Mouse (Mus musculus): ENCODE results near the gene Nt5c2. TPM values are rescaled to one million over a fixed set of nuclear protein-coding genes. Genes with fewer than 3 reads are reported as not detected.
A peak's percentile ranks its signal among the peaks of the same experiment; 100 is the strongest.
"Not testable (repeated sequence)": the region's sequence is repeated elsewhere in the genome, so short reads cannot be mapped to it uniquely, and the experiment has no call there.

The Nt5c2 gene
- polyA plus RNA-seq, 1 experiment from 2014 or later: 47.4 TPM

DNA sequence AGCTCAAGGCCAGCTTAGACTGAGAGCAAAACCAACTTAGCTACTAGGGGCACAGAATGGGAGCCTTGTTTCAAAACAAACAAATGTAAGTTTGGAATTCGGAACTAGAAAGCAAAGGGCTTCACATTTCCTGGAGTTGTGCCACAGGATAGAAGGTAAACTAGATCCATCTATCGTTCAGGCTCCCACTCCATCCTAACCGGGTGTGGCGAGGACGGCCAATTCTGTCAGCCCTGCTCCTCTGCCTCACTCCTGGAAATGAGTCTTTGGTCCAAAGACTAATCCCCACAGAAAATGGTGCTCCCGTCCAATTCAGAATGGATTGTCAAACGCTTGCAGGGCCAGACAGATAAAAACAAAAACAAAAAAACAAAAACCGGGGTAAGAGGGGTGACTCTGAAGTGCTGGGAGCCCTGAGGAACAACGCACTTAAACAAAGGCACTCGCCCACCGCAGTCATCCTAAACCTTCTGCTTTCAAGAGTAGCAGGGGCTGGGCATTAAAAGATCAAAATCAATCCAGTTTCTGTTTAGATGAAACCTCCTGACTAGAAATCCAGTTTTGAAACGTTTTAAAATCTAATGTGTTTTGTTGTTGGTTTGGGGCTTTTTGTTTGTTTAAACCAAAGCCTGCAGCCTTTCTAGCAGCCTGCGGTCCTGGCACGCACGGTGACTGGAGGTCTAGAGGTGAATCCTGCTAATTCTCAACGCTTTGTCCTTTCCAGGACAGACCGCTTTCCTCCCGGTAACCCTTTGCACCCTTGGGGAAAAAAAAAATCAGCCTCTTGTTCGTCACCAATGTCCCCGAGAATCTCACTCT is 1.4 kb downstream of the Nt5c2 start:
- no peaks in the 10 kb centered on the region for H3K36me3 ChIP-seq (ENCODE audit: control insufficient read depth, insufficient read depth)
- H3K9me3 ChIP-seq (replicated peaks; ENCODE audit: control insufficient read depth, low read length): no peaks in the 10 kb centered on the region
- no peak overlapping the region for H3K4me2 ChIP-seq (ENCODE audit: low read depth, low read length)
- no peak overlapping the region for H3K27ac ChIP-seq (ENCODE audit: low read length)
- H3K4me3 ChIP-seq (ENCODE audit: low read depth, low read length): no peak overlapping the region
- H3K27me3 ChIP-seq (ENCODE audit: control insufficient read depth, insufficient read depth, low read depth, low read length): peaks cover 58% of the 10 kb centered on the region
- no peak overlapping the region for H3K9ac ChIP-seq (ENCODE audit: low read depth, low read length)
- 13% methylated on average over 20 of the region's 20 CpGs for WGBS (ENCODE audit: insufficient replicate concordance)
- H3K4me1 ChIP-seq (ENCODE audit: control insufficient read depth, low read depth, low read length): peaks cover 10% of the 10 kb centered on the region
- ATAC-seq (ENCODE audit: low read depth): no peak

DNA sequence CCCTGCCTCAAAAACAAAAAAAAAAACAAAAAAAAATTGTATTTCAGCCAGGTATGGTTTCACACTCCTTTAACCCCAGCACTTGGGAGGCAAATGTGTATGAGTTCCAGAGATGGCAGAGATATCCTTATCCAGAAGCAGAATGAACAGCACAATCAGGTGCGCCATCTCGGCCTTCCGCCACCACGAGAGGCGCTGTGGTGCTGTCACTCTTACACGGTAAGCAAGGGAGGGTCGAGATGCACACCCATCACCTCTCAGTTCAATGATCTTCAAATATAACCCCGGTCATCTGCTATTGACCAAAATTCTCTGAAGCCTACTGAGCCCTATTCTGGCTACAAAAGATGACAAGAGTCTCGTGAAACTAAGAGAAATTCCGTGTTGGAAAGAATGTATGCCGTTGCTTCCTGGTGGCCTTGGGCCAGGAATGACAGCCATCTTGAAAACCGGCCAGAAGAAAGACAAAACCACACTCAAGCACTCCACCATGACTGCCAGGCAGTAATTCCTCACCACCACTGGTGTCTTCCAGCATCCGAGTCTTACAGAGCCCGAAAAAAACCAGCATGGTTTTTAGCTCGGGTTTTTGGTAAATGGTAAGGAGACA is 2.3 kb downstream of the Nt5c2 start:
- H3K9ac ChIP-seq (ENCODE audit: low read depth, low read length): no peak overlapping the region
- H3K4me3 ChIP-seq (ENCODE audit: low read depth, low read length): no peak overlapping the region
- H3K36me3 ChIP-seq (ENCODE audit: control insufficient read depth, insufficient read depth): no peaks in the 10 kb centered on the region
- no peak overlapping the region for H3K4me2 ChIP-seq (ENCODE audit: low read depth, low read length)
- H3K27ac ChIP-seq (ENCODE audit: low read length): no peak overlapping the region
- WGBS (ENCODE audit: insufficient replicate concordance): 71% methylated on average over 15 of the region's 15 CpGs
- peaks cover 52% of the 10 kb centered on the region for H3K27me3 ChIP-seq (ENCODE audit: control insufficient read depth, insufficient read depth, low read depth, low read length)
- H3K4me1 ChIP-seq (ENCODE audit: control insufficient read depth, low read depth, low read length): peaks cover 10% of the 10 kb centered on the region
- no peaks in the 10 kb centered on the region for H3K9me3 ChIP-seq (replicated peaks; ENCODE audit: control insufficient read depth, low read length)
- ATAC-seq (ENCODE audit: low read depth): no peak

DNA sequence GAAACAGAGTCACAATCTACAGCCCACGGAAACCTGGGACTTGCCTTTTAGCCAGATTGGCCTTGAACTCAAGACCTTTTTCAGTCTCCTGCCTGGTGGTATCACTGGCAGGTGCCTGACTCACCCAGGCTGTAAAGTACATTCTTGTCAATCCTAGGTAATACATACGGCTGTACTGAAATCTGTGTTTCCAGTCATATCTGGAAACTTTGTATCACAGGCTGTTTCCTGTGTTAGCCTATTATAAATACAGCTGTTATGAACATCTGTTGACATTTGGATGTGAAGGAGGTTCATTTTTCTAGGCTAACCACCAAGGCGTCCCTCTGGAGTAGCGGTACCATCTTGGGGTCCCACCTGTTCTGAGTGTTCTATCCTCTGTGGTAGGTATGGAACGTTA is 5.0 kb downstream of the Nt5c2 start:
- H3K27me3 ChIP-seq (ENCODE audit: control insufficient read depth, insufficient read depth, low read depth, low read length): peaks cover 29% of the 10 kb centered on the region
- no peak for ATAC-seq (ENCODE audit: low read depth)

DNA sequence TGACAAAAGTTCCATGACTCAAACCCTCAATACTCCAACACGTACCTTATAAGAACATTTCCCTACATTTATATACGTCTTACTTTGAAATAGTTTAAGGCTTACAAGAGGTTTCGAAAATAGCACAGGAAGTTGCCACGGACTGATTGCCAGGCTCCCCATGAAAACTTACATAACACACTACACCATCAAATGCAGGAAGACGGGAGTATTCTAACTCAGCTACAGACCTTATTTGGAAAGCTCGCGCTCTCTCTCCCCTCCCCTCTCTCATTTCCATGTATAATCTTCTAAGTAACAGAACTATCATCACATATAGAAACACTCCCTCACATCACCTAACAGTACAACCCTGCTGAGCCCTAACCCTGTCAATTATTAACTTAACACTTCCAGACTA is 5.5 kb downstream of the Nt5c2 start:
- 59% methylated on average over 7 of the region's 7 CpGs for WGBS (ENCODE audit: insufficient replicate concordance)
- Histone ChIP-seq H3K36me3 (ENCODE audit: control insufficient read depth, insufficient read depth) (no peaks in the 10 kb centered on the region), H3K4me2 (ENCODE audit: low read depth, low read length) (no peak overlapping the region), H3K9ac (ENCODE audit: low read depth, low read length) (no peak overlapping the region), H3K4me1 (ENCODE audit: control insufficient read depth, low read depth, low read length) (no peaks in the 10 kb centered on the region), H3K27me3 (ENCODE audit: control insufficient read depth, insufficient read depth, low read depth, low read length) (peaks cover 24% of the 10 kb centered on the region), H3K4me3 (ENCODE audit: low read depth, low read length) (no peak overlapping the region), H3K27ac (ENCODE audit: low read length) (no peak overlapping the region), H3K9me3 (replicated peaks; ENCODE audit: control insufficient read depth, low read length) (no peaks in the 10 kb centered on the region)
- no peak for ATAC-seq (ENCODE audit: low read depth)

More for the DNA sequence above, 5.0 kb downstream of the Nt5c2 start:
- peaks cover 5% of the 10 kb centered on the region for H3K4me1 ChIP-seq (ENCODE audit: control insufficient read depth, low read depth, low read length)
- 63% methylated on average over 5 of the region's 5 CpGs for WGBS (ENCODE audit: insufficient replicate concordance)
- no peak overlapping the region for H3K4me3 ChIP-seq (ENCODE audit: low read depth, low read length)
- H3K9me3 ChIP-seq (replicated peaks; ENCODE audit: control insufficient read depth, low read length): no peaks in the 10 kb centered on the region
- no peak overlapping the region for H3K27ac ChIP-seq (ENCODE audit: low read length)
- H3K9ac ChIP-seq (ENCODE audit: low read depth, low read length): no peak overlapping the region
- H3K4me2 ChIP-seq (ENCODE audit: low read depth, low read length): no peak overlapping the region
- H3K36me3 ChIP-seq (ENCODE audit: control insufficient read depth, insufficient read depth): no peaks in the 10 kb centered on the region

DNA sequence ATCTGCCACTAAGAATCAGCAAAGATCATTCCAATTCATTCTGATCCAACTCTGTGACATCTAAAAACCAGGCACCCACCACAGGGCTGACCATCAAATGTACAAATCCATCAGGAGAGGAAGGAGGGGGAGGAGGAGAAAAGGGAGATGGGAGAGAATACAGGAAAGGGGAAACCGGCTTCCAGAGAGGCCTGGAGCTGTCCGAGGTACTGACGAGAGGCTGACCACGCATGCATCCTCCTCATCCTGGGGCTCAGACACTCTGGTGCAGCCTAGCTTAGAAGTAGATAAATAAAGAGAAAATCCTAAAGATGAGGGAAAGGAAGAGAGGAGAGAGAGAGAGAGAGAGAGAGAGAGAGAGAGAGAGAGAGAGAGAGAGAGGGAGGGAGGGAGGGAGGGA is 8.6 kb downstream of the Nt5c2 start:
- no peak overlapping the region for H3K27ac ChIP-seq (ENCODE audit: low read length)
- no peak for ATAC-seq (ENCODE audit: low read depth)
- no peak overlapping the region for H3K4me2 ChIP-seq (ENCODE audit: low read depth, low read length)
- H3K9me3 ChIP-seq (replicated peaks; ENCODE audit: control insufficient read depth, low read length): no peaks in the 10 kb centered on the region
- peaks cover 3% of the 10 kb centered on the region for H3K27me3 ChIP-seq (ENCODE audit: control insufficient read depth, insufficient read depth, low read depth, low read length)
- no peaks in the 10 kb centered on the region for H3K4me1 ChIP-seq (ENCODE audit: control insufficient read depth, low read depth, low read length)
- H3K9ac ChIP-seq (ENCODE audit: low read depth, low read length): no peak overlapping the region
- no peaks in the 10 kb centered on the region for H3K36me3 ChIP-seq (ENCODE audit: control insufficient read depth, insufficient read depth)
- WGBS (ENCODE audit: insufficient replicate concordance): 6% methylated on average over 4 of the region's 4 CpGs
- no peak overlapping the region for H3K4me3 ChIP-seq (ENCODE audit: low read depth, low read length)

DNA sequence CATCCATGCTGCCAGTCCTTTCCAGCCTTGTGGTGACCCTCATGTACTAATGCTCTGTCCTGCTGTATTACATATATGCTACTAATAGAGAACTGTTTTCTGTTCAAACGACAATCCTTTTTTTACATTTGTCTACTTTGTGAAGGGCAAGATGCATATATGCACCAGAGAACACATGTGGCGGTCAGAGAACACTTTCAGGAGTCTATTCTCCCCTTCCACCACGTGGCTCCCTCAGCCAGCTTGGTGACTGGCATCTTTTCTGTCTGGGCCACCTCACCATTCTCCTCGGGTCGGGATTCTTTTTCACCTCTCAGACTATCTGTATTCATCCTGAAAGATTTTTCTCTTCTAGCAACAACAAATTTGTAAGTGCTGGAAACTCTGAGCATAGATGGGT is 9.1 kb downstream of the Nt5c2 start:
- H3K4me3 ChIP-seq (ENCODE audit: low read depth, low read length): no peak overlapping the region

DNA sequence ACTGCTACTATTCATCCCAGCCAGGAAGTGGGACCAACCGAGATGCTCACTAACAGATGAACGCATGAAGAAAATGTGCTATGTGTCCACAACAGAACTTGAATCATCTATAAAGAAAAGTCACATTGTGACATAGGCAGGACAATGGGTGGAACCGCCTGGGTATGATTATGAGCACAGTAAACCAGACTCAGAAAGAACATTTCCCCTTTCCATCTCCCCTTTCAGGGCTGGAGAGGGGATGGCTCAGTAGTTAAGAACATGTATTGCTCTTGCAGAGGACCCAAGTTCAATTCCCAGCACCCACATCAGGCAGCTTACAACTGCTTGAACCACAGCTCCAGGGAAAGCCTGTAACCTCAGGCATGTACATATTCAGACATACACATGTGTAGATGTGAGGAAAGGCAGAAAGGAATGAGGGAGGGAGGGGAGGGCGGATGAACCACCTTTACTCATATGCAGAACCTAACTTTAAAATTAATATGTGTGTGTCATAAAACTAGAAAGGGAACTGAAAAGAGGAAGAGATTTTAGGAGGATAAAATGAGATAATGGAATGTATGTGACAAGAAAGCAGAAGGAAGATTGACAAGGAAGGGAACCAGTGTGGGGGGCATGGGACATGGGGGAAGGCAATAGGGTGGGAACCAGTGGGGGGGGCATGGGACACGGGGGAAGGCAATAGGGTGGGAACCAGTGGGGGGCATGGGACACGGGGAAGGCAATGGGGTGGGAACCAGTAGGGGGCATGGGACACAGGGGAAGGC is 11.0 kb downstream of the Nt5c2 start:
- no peaks in the 10 kb centered on the region for H3K9me3 ChIP-seq (replicated peaks; ENCODE audit: control insufficient read depth, low read length)
- no peaks in the 10 kb centered on the region for H3K36me3 ChIP-seq (ENCODE audit: control insufficient read depth, insufficient read depth)
- ATAC-seq (ENCODE audit: low read depth): no peak
- no peaks in the 10 kb centered on the region for H3K27me3 ChIP-seq (ENCODE audit: control insufficient read depth, insufficient read depth, low read depth, low read length)
- no peak overlapping the region for H3K27ac ChIP-seq (ENCODE audit: low read length)
- no peak overlapping the region for H3K9ac ChIP-seq (ENCODE audit: low read depth, low read length)
- no peak overlapping the region for H3K4me3 ChIP-seq (ENCODE audit: low read depth, low read length)
- H3K4me2 ChIP-seq (ENCODE audit: low read depth, low read length): no peak overlapping the region
- 48% methylated on average over 6 of the region's 6 CpGs for WGBS (ENCODE audit: insufficient replicate concordance)
- H3K4me1 ChIP-seq (ENCODE audit: control insufficient read depth, low read depth, low read length): peaks cover 5% of the 10 kb centered on the region

More for the DNA sequence above, 9.1 kb downstream of the Nt5c2 start:
- H3K27me3 ChIP-seq (ENCODE audit: control insufficient read depth, insufficient read depth, low read depth, low read length): peaks cover 3% of the 10 kb centered on the region
- no peak for ATAC-seq (ENCODE audit: low read depth)
- no peak overlapping the region for H3K4me2 ChIP-seq (ENCODE audit: low read depth, low read length)
- no peaks in the 10 kb centered on the region for H3K9me3 ChIP-seq (replicated peaks; ENCODE audit: control insufficient read depth, low read length)
- 48% methylated on average over 5 of the region's 5 CpGs for WGBS (ENCODE audit: insufficient replicate concordance)
- no peaks in the 10 kb centered on the region for H3K4me1 ChIP-seq (ENCODE audit: control insufficient read depth, low read depth, low read length)
- H3K27ac ChIP-seq (ENCODE audit: low read length): no peak overlapping the region
- H3K9ac ChIP-seq (ENCODE audit: low read depth, low read length): no peak overlapping the region
- H3K36me3 ChIP-seq (ENCODE audit: control insufficient read depth, insufficient read depth): no peaks in the 10 kb centered on the region

DNA sequence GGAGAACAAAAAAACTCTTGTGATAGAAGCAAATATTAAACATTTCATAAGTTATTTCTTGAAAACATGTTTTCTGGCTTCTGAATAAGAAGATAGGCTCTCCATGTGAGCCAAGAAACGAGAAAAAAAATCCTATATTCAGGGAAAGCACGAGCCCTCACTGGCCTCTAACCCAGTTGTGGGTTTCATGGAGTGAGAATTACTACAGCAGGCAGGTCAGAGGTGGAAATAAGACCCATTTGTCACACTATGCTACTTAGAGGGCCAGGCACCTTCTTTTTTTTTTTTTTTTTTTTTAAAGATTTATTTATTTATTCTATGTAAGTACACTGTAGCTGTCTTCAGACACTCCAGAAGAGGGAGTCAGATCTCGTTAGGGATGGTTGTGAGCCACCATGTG is 14.6 kb downstream of the Nt5c2 start:
- not testable (repeated sequence) for H3K27me3 ChIP-seq (ENCODE audit: control insufficient read depth, insufficient read depth, low read depth, low read length); H3K4me3 ChIP-seq (ENCODE audit: low read depth, low read length); H3K4me2 ChIP-seq (ENCODE audit: low read depth, low read length); H3K27ac ChIP-seq (ENCODE audit: low read length); ATAC-seq (ENCODE audit: low read depth); H3K36me3 ChIP-seq (ENCODE audit: control insufficient read depth, insufficient read depth); H3K9me3 ChIP-seq (replicated peaks; ENCODE audit: control insufficient read depth, low read length); H3K4me1 ChIP-seq (ENCODE audit: control insufficient read depth, low read depth, low read length); H3K9ac ChIP-seq (ENCODE audit: low read depth, low read length)
- 72% methylated on average over 2 of the region's 3 CpGs for WGBS (ENCODE audit: insufficient replicate concordance)

DNA sequence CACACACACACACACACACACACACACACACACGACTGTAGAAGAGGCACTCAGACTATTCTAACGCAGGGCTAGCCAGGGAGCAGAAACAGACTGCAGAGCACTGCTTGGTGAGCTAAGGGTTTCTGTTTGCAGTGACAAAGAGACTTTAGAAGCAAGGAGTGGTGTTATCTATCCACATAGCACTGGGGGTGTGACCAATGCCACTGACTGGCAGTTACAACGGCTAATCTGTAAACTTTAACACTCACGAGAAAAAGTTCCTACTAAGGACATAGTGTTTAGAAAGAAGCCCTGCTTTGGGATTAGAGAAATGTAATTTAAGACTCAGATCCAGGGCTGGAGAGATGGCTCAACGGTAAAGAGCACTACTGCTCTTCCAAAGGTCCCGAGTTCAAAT is 15.2 kb downstream of the Nt5c2 start:
- WGBS (ENCODE audit: insufficient replicate concordance): 25% methylated on average over 6 of the region's 6 CpGs
- 0 out of 2 replicates have a peak overlapping the region, but pooled peaks have one; percentile 21 for H3K4me2 ChIP-seq (ENCODE audit: low read depth, low read length)
- H3K9me3 ChIP-seq (replicated peaks; ENCODE audit: control insufficient read depth, low read length): no peaks in the 10 kb centered on the region
- H3K4me1 ChIP-seq (ENCODE audit: control insufficient read depth, low read depth, low read length): peaks cover 9% of the 10 kb centered on the region
- H3K27me3 ChIP-seq (ENCODE audit: control insufficient read depth, insufficient read depth, low read depth, low read length): no peaks in the 10 kb centered on the region
- 0 out of 2 replicates have a peak overlapping the region, but pooled peaks have one; percentile 5 for H3K9ac ChIP-seq (ENCODE audit: low read depth, low read length)
- no peak overlapping the region for H3K4me3 ChIP-seq (ENCODE audit: low read depth, low read length)
- peak; percentile 76 for ATAC-seq (ENCODE audit: low read depth)
- peak overlapping the region; percentile 45 for H3K27ac ChIP-seq (ENCODE audit: low read length)
- no peaks in the 10 kb centered on the region for H3K36me3 ChIP-seq (ENCODE audit: control insufficient read depth, insufficient read depth)
